Mouse (Mus musculus) neural tube, embryonic 11.5 days (tissue): ENCODE measurements around the gene Scgb1b7. TPM values are rescaled to one million over a fixed set of nuclear protein-coding genes. Genes with fewer than 3 reads are reported as not detected.
"Not testable (repeated sequence)": the region's sequence is repeated elsewhere in the genome, so short reads cannot be mapped to it uniquely, and the experiment has no call there.

Source experiments
- ATAC-seq: fragments of 200-750 bp; cut with Nextera tagmentation; 2 replicates; pipeline ENCODE4 v1.8.0; 2017; ENCODE audit warnings: moderate number of reproducible peaks, mild to moderate bottlenecking, moderate TSS enrichment, moderate library complexity; ENCODE audit not compliant: insufficient read depth, low FRiP score, low TSS enrichment
- DNase-seq: peaks from one replicate; pipeline ENCODE4 v3.0.0-alpha.2; 2015; ENCODE audit warnings: low spot score
- H3K27ac ChIP-seq: fragments of 300-500 bp; sonication (generic); 2 replicates; pipeline ENCODE4 v1.5.1; 2014; ENCODE audit warnings: low read depth, mild to moderate bottlenecking, low read length
- H3K27me3 ChIP-seq: fragments of 300-500 bp; sonication (generic); 2 replicates; pipeline ENCODE4 v1.6.1; 2014; ENCODE audit warnings: mild to moderate bottlenecking, low read length, mixed read lengths; ENCODE audit not compliant: control insufficient read depth, insufficient read depth
- H3K36me3 ChIP-seq: fragments of 300-500 bp; sonication (generic); 2 replicates; pipeline ENCODE4 v1.6.1; 2014; ENCODE audit warnings: mild to moderate bottlenecking, low read length, moderate library complexity, mixed read lengths; ENCODE audit not compliant: control insufficient read depth, insufficient read depth
- H3K4me1 ChIP-seq: fragments of 300-500 bp; sonication (generic); 2 replicates; pipeline ENCODE4 v1.6.1; 2014; ENCODE audit warnings: low read length, mixed read lengths; ENCODE audit not compliant: control insufficient read depth, insufficient read depth
- H3K4me2 ChIP-seq: fragments of 300-500 bp; sonication (generic); 2 replicates; pipeline ENCODE4 v1.6.1; 2014; ENCODE audit warnings: low read depth, mild to moderate bottlenecking, moderate library complexity
- H3K4me3 ChIP-seq: fragments of 300-500 bp; sonication (generic); 2 replicates; pipeline ENCODE4 v1.5.1; 2014; ENCODE audit warnings: low read depth, low read length
- H3K9ac ChIP-seq: fragments of 300-500 bp; sonication (generic); 2 replicates; pipeline ENCODE4 v1.6.1; 2014; ENCODE audit warnings: mild to moderate bottlenecking, low read length
- H3K9me3 ChIP-seq: fragments of 300-500 bp; sonication (generic); 2 replicates; pipeline ENCODE4 v1.6.1; 2016; ENCODE audit warnings: low read length; ENCODE audit not compliant: control insufficient read depth
- WGBS: fragments of 180-500 bp; shearing (Covaris S2); extraction: QIAGEN DNeasy Blood & Tissue Kit; methylation state at CpG from one replicate; pipeline ENCODE4 v1.1.7; 2014; 5-methylcytosine and 5-hydroxymethylcytosine counted together
- polyA plus RNA-seq: library from polyadenylated mRNA; unstranded; fragments of >200 nt; fragmentation: Nextera tagmentation; extraction: Ambion mirVana; gene quantifications from 2 replicates; pipeline ENCODE4 v1.2.1, GENCODE M21; 2014

Scgb1b7 gene
- not detected in 2 replicates for polyA plus RNA-seq

- not testable (repeated sequence) for H3K9ac ChIP-seq, H3K27ac ChIP-seq, H3K4me2 ChIP-seq, H3K36me3 ChIP-seq, H3K27me3 ChIP-seq, DNase-seq, ATAC-seq, H3K4me1 ChIP-seq, H3K9me3 ChIP-seq, H3K4me3 ChIP-seq
- WGBS: 92% methylated on average over 2 of the region's 5 CpGs
These were observed at the start of gene Scgb1b7 for GRCm38 (mm10) chr7:31712365-31712764. Gene Scgb1b7 (plus strand): TSS chr7:31712665.

DNA sequence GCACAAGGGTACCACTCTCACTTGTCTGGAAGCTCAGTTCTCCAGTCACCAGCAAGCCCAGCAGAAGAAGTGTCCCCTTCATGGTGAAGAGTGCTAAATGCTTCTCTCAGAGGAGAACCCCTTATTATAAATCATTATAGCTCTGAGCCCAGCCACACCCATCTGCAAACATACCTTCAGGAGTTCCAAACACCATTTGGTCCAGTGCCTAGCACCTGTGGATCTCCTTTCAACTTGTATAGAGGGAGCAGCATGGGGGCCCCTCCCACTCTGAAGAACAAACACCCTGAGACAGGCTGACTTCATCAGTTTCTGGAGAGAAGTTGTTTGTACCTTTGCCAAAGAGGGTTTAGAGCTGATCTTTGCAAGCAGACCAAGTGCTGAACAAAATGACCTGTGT lies 6.8 kb upstream of the Scgb1b7 start, which contains the start of gene Scgb2b7:
Gene Scgb2b7, minus strand, starts transcription at position 101 of the 400 bp plus-strand sequence.
- not testable (repeated sequence) for H3K4me2 ChIP-seq, ATAC-seq, H3K9me3 ChIP-seq, DNase-seq, H3K4me1 ChIP-seq, H3K9ac ChIP-seq, H3K36me3 ChIP-seq, H3K4me3 ChIP-seq, H3K27ac ChIP-seq, H3K27me3 ChIP-seq

Other genes with a start within 250 kb of the Scgb1b7 start
- gene Scgb2b7, start 6.9 kb upstream of the Scgb1b7 start, polyA plus RNA-seq: not detected in 2 replicates